Mouse (Mus musculus) small intestine, adult 2 months (tissue): Measurements from ENCODE around the gene Rpl19.

ENCODE experiments used
- CTCF ChIP-seq: fragments of 200-500 bp; IDR thresholded peaks from 2 replicates; pipeline ENCODE4 v1.5.1; 2012; ENCODE audit warnings: low read depth, mild to moderate bottlenecking, control low read depth, inconsistent platforms, low read length, moderate library complexity, mixed read lengths; ENCODE audit not compliant: insufficient replicate concordance, insufficient read length; ENCODE audit errors: extremely low read depth
- POLR2A ChIP-seq: fragments of 200-500 bp; IDR thresholded peaks from 2 replicates; pipeline ENCODE4 v1.6.1; 2012; ENCODE audit warnings: low read depth, mild to moderate bottlenecking, control low read depth, inconsistent platforms, low read length, moderate library complexity

GRCm38 (mm10) chr11:98001986-98002385, 24.5 kb upstream of the Rpl19 start:
- TF ChIP-seq CTCF (no peak), POLR2A (no peak)
